Mouse (Mus musculus): ENCODE results near the gene Pard3.

Gene Pard3

DNA sequence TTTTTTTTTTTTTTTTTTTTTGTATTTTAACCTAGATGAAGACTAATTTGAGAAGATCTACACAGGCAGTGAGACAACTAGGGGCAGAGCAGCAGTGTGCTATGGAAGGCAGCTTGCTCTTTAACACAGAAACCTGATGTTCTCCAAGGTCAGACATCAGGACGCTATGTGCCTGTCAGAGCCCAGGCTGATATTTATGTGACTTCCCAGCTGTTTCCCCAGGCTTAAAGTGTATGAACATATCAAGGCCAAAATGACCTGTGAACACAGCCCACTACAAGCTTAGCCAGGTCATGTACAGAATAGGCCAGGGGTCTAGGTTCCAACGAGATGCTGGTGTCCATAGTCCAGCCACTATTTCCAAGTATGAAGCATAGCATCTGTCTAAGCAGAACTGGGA is 482.5 kb downstream of the Pard3 start:
- no peak for DNase-seq (ENCODE audit: low read depth, low spot score)

DNA sequence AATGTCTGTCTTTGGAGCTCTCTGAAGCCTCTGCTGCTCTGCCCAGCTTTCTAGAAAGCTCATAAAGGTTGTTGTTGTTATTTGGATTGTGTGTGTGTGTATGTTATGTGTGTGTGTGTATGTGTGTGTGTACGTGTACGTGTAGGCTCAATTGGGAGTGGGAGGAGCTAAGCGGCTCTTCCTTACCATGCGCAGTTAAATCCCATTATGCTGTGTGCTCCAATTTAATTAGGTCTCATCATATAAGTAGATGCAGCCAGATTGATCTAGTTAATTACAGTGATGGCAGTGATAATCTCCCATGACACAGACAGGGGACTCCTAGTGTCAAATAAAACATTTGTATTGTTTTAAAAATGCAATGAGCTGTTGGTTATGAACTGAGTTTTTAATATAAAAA is 487.2 kb downstream of the Pard3 start:
- DNase-seq (ENCODE audit: low read depth, low spot score): no peak

- DNase-seq (ENCODE audit: low read depth, low spot score): peak; percentile 42
Measured at GRCm38 (mm10) chr8:127552161-127552595, 488.5 kb downstream of the Pard3 start.

- no peak for DNase-seq (ENCODE audit: low read depth, low spot score)
Measured at GRCm38 (mm10) chr8:127552836-127553235, 489.1 kb downstream of the Pard3 start.

- no peak for DNase-seq (ENCODE audit: low read depth, low spot score)
Measured at GRCm38 (mm10) chr8:127553582-127553981, 489.9 kb downstream of the Pard3 start.

DNA sequence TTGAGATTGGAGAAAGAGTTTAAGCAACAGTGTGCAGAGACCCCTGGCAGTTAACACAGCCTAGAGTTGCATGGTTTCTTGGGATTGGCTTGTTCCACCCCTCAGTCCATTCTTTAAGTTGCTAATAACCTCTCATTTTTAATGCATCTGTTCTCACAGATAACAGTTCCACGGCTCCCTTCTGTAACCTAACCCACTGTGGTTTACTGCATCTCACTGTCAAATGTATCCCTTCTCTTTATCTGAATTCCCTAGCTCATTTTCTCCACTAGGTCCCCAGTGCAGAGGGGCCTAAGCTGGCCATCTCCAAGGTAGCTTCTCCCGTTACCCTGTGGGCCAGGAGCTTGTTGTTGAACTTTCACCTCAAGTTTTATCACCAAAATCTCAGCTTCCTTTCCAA is 492.1 kb downstream of the Pard3 start:
- DNase-seq (ENCODE audit: low read depth, low spot score): no peak

GRCm38 (mm10) chr8:127556964-127557363 is 493.3 kb downstream of the Pard3 start:
- no peak for DNase-seq (ENCODE audit: low read depth, low spot score)

- no peak for DNase-seq (ENCODE audit: low read depth, low spot score)
Measured at GRCm38 (mm10) chr8:127557566-127557965, 493.9 kb downstream of the Pard3 start.

DNA sequence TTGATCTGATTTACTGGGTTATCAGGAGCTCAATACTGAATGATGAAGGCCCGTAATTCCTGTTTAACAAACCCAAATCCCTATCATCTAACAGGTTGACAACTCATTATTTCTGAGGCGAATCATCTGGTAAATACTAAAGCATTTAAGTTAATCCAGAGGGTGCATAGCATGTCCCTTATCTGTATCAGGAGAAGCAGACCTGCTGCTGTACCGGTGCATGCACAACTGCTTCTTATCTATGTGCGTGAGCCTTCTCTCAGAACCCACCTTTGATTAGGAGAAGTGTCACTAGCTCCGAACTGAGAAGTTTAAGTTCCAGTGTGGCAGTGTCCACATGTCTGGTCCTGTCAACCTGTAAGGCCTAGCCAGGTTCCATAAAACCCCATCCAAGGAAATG is 499.9 kb downstream of the Pard3 start:
- DNase-seq (ENCODE audit: low read depth, low spot score): no peak

GRCm38 (mm10) chr8:127564426-127564825 is 500.7 kb downstream of the Pard3 start:
- no peak for DNase-seq (ENCODE audit: low read depth, low spot score)

GRCm38 (mm10) chr8:127569212-127569611 is 505.5 kb downstream of the Pard3 start:
- DNase-seq (ENCODE audit: low read depth, low spot score): no peak

GRCm38 (mm10) chr8:127570527-127570926 is 506.8 kb downstream of the Pard3 start:
- DNase-seq (ENCODE audit: low read depth, low spot score): no peak

DNA sequence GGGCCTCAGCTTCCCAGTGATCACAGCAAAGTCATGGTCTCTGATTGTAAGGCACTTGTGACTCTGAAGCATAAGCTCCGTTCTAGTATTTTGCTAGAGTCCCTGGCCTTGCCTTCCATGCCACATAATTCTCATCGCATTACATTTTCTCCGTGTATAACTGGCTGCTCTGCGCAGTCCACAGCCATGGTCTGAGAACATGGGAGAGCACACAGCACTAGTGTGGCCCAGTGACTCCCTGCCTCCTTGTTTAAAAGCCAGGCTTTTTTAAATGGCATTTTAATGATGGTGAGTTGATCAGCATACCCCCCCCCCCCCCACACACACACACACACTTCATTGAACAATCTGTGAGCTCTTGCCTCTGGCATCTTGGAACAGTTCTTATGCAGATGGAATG is 508.8 kb downstream of the Pard3 start:
- DNase-seq (ENCODE audit: low read depth, low spot score): no peak

DNA sequence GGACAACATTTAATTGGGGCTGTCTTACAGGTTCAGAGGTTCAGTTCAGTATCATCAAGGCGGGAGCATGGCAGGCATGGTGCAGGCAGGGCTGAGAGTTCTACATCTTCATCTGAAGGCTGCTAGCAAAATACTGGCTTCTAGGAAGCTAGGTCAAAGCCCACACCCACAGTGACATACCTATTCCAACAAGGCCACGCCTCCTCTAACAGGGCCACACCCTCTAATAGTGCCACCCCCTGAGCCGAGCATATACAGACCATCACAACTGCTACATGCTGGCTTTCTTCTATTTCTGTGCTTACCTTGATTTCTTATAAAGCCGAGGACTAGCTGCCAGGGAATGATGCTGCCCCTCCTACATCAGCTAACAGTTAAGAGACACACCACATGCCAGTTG is 513.0 kb downstream of the Pard3 start:
- DNase-seq (ENCODE audit: low read depth, low spot score): no peak

DNA sequence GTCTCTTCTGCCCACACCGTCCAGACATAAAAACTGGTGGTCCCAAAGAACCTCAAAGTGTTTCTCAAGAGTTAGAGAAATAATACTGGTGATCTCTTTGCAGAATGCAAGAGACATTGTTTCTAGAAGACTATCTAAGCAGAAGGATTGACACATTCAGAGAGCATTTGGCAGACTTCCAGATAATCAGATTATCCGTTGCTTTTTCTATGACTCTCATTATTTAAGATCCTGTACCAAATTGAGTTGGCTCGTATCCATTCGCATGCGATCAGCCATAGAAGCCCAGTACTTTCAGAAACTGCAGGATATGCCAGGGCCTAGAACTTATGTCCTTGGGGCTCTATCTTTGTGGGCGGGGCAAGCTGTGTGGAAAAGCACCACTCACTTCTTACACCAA is 514.0 kb downstream of the Pard3 start:
- no peak for DNase-seq (ENCODE audit: low read depth, low spot score)

DNA sequence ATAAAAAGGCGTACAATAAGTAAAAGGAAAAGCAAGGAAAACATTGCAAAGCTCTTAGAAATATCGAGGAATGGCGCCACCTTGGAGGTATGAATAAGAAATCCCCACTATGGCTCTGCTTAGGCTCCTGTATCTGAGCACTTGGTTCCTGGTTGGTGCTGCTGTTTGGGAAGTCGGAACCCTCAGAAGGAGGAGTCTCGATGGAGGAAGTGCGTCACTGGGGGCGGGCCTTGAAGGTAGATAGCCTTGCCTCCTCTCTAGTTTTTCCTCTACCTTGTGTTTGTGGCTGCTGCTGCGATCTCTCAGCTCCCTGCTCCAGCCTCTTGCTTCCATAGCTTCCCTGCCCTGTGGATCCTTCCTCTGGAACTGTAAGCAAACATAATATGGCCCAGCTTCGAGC is 515.7 kb downstream of the Pard3 start:
- peak; percentile 61 for DNase-seq (ENCODE audit: low read depth, low spot score)

DNA sequence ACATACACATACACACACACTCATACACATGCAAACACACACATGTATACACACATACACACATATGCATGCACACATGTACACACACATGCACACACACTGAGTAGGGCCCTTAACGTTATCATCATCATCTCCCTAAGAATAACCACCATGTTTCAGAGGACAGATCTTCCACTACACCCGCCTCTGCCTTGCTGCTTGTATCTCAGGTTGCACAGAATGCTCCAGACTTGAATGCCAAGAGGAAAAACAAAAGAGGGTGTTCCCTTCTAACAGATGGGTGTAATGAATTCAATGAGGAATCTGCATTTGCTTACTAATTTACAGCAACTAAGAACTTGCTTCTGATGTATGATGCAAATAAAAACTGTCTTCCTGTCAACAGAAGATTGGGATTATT is 519.7 kb downstream of the Pard3 start:
- no peak for DNase-seq (ENCODE audit: low read depth, low spot score)

DNA sequence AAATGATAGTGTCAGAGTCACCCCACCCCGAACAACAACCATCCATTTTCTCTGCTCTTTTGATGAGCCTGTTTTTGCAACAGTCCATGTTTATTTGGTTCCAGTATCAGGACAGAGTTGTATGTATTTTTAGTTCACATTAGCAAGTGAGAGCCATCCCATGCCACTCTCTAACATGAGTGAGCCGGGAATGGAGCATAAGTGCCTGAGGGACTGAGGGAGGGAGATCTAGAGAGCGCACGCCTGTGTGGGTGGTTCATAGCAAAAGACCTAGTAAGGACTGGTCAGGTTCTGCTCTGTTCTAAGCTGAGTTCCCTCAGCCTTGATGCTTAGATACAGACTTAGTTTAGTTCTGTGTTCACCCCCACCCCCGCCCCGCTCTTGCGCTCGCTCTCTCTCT is 521.9 kb downstream of the Pard3 start:
- no peak for DNase-seq (ENCODE audit: low read depth, low spot score)

DNA sequence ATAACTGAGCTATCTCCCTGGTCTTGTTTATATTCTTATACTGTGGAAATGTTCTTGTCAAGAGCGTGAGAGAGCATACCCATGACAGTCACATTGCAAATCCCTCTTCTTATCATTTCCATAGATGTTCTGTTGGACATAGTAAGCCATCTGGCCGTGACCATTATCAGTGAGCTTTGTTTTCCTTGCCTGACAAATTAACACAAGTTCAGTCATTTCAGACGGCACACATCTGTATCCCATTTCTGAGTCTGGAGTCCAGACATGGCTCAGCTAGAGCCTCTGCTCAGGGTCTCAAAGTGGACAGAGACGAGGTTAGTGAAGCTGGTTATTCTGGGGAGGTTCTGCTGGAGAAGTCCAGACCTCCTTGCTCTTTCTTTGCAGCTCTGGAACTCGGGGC is 523.0 kb downstream of the Pard3 start:
- no peak for DNase-seq (ENCODE audit: low read depth, low spot score)

DNA sequence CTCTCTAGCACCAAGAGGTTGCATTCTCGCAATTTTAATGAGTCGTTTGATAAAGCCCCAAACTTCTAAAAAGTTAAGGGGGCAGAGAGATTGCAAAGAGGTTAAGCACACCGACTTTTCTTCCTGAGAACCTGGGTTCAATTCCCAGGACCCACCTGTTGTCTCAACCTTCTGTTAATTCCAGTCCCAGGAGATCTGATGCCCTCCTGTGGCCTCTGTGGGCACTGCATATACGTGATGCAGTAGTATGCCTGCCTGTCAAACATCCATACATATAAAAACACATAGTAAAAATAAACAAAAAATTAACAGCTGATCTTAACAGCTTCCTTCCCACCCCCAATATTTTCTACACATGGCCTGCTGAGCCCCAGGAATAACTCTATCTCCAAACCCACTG is 524.6 kb downstream of the Pard3 start:
- peak; percentile 22 for DNase-seq (ENCODE audit: low read depth, low spot score)

DNA sequence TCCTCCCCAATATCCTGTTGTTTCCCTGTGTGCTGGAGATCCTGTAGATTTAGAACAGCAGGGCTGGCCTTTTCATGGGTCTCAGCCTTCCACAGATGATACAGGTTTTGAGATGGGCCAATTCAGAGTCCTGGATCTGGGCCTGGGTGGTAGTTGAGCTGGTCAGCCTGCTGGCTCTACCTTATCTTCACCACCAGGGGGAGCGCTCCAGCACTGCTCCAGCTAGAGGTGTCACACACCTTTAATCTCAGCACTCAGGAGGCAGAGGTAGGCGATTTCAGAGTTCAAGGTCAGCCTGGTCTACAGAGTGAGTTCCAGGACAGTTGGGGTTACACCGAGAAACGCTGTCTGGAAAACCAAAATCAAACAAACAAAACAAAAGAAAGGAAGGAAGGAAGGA is 525.6 kb downstream of the Pard3 start:
- peak; percentile 29 for DNase-seq (ENCODE audit: low read depth, low spot score)

DNA sequence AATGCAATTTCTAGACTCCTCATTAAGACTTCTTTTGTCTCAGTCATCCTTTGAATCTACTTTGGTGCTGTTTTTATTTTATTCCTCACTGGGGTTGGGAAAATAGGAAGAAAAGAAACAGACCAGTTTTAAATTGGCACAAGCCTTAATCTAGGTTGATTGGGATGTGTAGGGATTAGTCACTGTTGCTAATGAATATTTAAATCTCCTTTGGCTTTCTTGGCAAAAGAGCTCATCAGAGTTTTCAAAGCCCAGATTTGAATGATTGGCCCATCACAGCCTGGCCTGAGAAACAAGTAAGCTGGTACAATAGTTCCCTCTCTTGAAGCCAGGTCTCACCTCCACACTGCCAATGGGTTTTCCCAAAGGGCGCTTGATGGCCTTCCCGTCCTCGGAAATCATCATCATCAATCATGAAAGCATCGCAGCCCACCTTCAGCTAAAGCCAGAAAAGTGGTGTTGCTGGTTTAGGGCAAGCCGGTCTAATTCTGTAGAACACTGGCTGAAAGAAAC is 527.0 kb downstream of the Pard3 start:
- DNase-seq (ENCODE audit: low read depth, low spot score): no peak

DNA sequence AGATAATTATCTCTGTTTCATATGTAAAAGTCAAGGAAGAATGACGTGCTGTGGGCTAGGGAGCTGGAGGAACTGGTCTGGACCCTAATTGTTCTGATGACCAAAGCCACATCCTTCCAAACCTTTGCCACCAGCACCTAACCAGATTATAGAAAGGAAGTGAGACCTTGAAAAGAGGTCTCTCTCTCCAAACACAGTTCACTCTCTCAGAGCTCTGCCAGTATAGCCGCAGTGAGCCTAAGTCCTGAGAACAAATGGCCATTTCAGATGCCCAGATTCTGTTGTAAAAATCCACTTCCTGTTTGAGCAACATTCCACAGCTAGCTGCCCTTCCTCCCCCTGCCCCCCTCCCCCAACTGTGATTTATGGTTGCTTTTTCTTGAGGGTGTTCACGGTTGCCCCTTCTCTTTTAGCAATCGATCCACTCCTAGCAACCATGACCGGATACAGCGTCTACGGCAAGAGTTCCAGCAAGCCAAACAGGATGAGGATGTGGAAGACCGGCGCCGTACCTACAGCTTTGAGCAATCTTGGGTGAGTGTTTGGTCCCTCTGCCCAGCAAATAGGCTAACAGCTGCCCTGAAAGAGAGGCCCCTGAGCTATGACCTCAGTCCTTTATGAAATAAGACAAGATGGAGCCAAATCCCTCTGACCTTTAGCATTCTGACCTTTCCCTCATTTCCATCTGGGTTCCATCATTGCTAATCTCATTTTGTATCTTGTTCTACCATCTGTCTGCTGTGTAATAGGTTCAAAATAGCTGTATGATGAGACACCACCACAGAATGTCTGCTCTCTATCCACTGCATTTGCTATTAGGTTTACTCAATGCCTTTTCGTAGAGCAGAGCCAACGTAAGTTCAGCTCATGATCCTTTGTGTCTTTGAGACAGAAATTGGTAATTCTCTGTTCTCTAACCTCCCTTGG is 529.2 kb downstream of the Pard3 start:
- no peak for DNase-seq (ENCODE audit: low read depth, low spot score)

Data from WW6 (cell line).